Mouse (Mus musculus) limb, embryonic 14.5 days (tissue): ENCODE data around the gene Akap8. TPM values are rescaled to one million over a fixed set of nuclear protein-coding genes. Genes with fewer than 3 reads are reported as not detected.

Source experiments
- ATAC-seq: fragments of 200-750 bp; cut with Nextera tagmentation; 2 replicates; pipeline ENCODE4 v1.8.0; 2017; ENCODE audit warnings: low read depth, moderate number of reproducible peaks, moderate TSS enrichment; ENCODE audit not compliant: low FRiP score
- DNase-seq: peaks from one replicate; pipeline ENCODE4 v3.0.0-alpha.2; 2015; ENCODE audit warnings: low spot score
- H3K27ac ChIP-seq: fragments of 300-500 bp; sonication (generic); replicated peaks from 2 replicates; pipeline ENCODE4 v1.5.1; 2014; ENCODE audit warnings: low read depth, mild to moderate bottlenecking, low read length, moderate library complexity, mixed read lengths
- H3K27me3 ChIP-seq: fragments of 300-500 bp; sonication (generic); 2 replicates; pipeline ENCODE4 v1.6.1; 2014; ENCODE audit warnings: low read length, mixed read lengths; ENCODE audit not compliant: control insufficient read depth, insufficient read depth
- H3K36me3 ChIP-seq: fragments of 300-500 bp; sonication (generic); 2 replicates; pipeline ENCODE4 v1.6.1; 2014; ENCODE audit warnings: mild to moderate bottlenecking, low read length, moderate library complexity, mixed read lengths; ENCODE audit not compliant: control insufficient read depth, insufficient read depth
- H3K4me1 ChIP-seq: fragments of 300-500 bp; sonication (generic); 2 replicates; pipeline ENCODE4 v1.6.1; 2014; ENCODE audit warnings: antibody characterized with exemption, low read length, mixed read lengths; ENCODE audit not compliant: control insufficient read depth, insufficient read depth
- H3K4me2 ChIP-seq: fragments of 300-500 bp; sonication (generic); replicated peaks from 2 replicates; pipeline ENCODE4 v1.6.1; 2014; ENCODE audit warnings: low read depth, mild to moderate bottlenecking, low read length, moderate library complexity; ENCODE audit not compliant: severe bottlenecking
- H3K4me3 ChIP-seq: fragments of 300-500 bp; sonication (generic); replicated peaks from 2 replicates; pipeline ENCODE4 v1.5.1; 2014; ENCODE audit warnings: low read length
- H3K9ac ChIP-seq: fragments of 300-500 bp; sonication (generic); 2 replicates; pipeline ENCODE4 v1.6.1; 2014; ENCODE audit warnings: mild to moderate bottlenecking, low read depth, low read length, moderate library complexity; ENCODE audit not compliant: severe bottlenecking
- H3K9me3 ChIP-seq: fragments of 300-500 bp; sonication (generic); 2 replicates; pipeline ENCODE4 v1.6.1; 2016; ENCODE audit warnings: low read length; ENCODE audit not compliant: control insufficient read depth
- POLR2A ChIP-seq: fragments of 200-500 bp; IDR thresholded peaks from 2 replicates; pipeline ENCODE4 v1.8.0; 2012; ENCODE audit warnings: inconsistent platforms, mild to moderate bottlenecking, moderate library complexity, borderline replicate concordance; ENCODE audit not compliant: insufficient read depth, insufficient read length; ENCODE audit errors: extremely low read depth
- WGBS: fragments of 180-500 bp; shearing (Covaris S2); extraction: QIAGEN DNeasy Blood & Tissue Kit; methylation state at CpG from one replicate; pipeline ENCODE4 v1.1.7; 2014; 5-methylcytosine and 5-hydroxymethylcytosine counted together
- polyA plus RNA-seq, 2 experiments: library from polyadenylated mRNA; depleted of rRNA in 1 of 2; stranded (reverse) in 1 of 2; unstranded in 1 of 2; fragments of >200 nt; fragmentation: Nextera tagmentation in 1 of 2; extraction: Ambion mirVana in 1 of 2; gene quantifications; 2 replicates each; pipeline versions ENCODE4 v1.2.1 to v1.2.3; 2012 to 2014

Gene Akap8
- polyA plus RNA-seq, 2 experiments: 36.9 to 108 TPM

- WGBS: 86% methylated on average over 3 of the region's 3 CpGs
- peaks cover 21% of the 10 kb centered on the region for H3K4me1 ChIP-seq
- no peak for ATAC-seq
Measured at GRCm38 (mm10) chr17:32280575-32280974, 40.5 kb downstream of the Akap8 start.

GRCm38 (mm10) chr17:32277201-32277600, 43.8 kb downstream of the Akap8 start:
- Histone ChIP-seq H3K36me3 (no peaks in the 10 kb centered on the region), H3K4me2 (no peak overlapping the region), H3K27me3 (no peaks in the 10 kb centered on the region), H3K9me3 (no peaks in the 10 kb centered on the region), H3K27ac (no peak overlapping the region), H3K4me3 (no peak overlapping the region), H3K4me1 (peaks cover 9% of the 10 kb centered on the region), H3K9ac (no peak overlapping the region)
- ATAC-seq (no peak), DNase-seq (no peak)
- no peak for TF ChIP-seq POLR2A
- WGBS: 86% methylated on average over 1 of the region's 1 CpGs

More at GRCm38 (mm10) chr17:32280575-32280974, 40.5 kb downstream of the Akap8 start:
- Histone ChIP-seq H3K27me3 (no peaks in the 10 kb centered on the region), H3K9me3 (no peaks in the 10 kb centered on the region), H3K27ac (no peak overlapping the region), H3K36me3 (no peaks in the 10 kb centered on the region), H3K4me2 (no peak overlapping the region), H3K4me3 (no peak overlapping the region), H3K9ac (no peak overlapping the region)
- no peak for DNase-seq
- TF ChIP-seq POLR2A: no peak

GRCm38 (mm10) chr17:32275568-32275967, 45.5 kb downstream of the Akap8 start:
- Histone ChIP-seq H3K4me3 (no peak overlapping the region), H3K9me3 (no peaks in the 10 kb centered on the region), H3K27me3 (no peaks in the 10 kb centered on the region), H3K27ac (no peak overlapping the region), H3K4me2 (no peak overlapping the region), H3K9ac (no peak overlapping the region), H3K36me3 (no peaks in the 10 kb centered on the region), H3K4me1 (no peaks in the 10 kb centered on the region)
- ATAC-seq (no peak), DNase-seq (no peak)
- no peak for TF ChIP-seq POLR2A
- 84% methylated on average over 3 of the region's 3 CpGs for WGBS

GRCm38 (mm10) chr17:32269151-32269550, 51.9 kb downstream of the Akap8 start:
- no peak for TF ChIP-seq POLR2A
- 91% methylated on average over 7 of the region's 7 CpGs for WGBS
- DNase-seq (no peak), ATAC-seq (no peak)
- Histone ChIP-seq H3K27me3 (no peaks in the 10 kb centered on the region), H3K27ac (no peak overlapping the region), H3K9me3 (no peaks in the 10 kb centered on the region), H3K4me3 (no peak overlapping the region), H3K4me2 (no peak overlapping the region), H3K4me1 (no peaks in the 10 kb centered on the region), H3K9ac (no peak overlapping the region), H3K36me3 (peaks cover 3% of the 10 kb centered on the region; the same call in 1 of the 2 replicates)

- no peaks in the 10 kb centered on the region; the same call in 1 of the 2 replicates for H3K4me1 ChIP-seq
- ATAC-seq: no peak
Measured at GRCm38 (mm10) chr17:32268540-32268960, 52.5 kb downstream of the Akap8 start.

GRCm38 (mm10) chr17:32268096-32268495, 52.9 kb downstream of the Akap8 start:
- H3K9ac ChIP-seq: no peak overlapping the region
- H3K36me3 ChIP-seq: peaks cover 3% of the 10 kb centered on the region; the same call in 1 of the 2 replicates
- H3K27me3 ChIP-seq: no peaks in the 10 kb centered on the region
- 93% methylated on average over 2 of the region's 2 CpGs for WGBS
- ATAC-seq: no peak
- no peaks in the 10 kb centered on the region for H3K9me3 ChIP-seq
- no peaks in the 10 kb centered on the region; the same call in 1 of the 2 replicates for H3K4me1 ChIP-seq
- TF ChIP-seq POLR2A: no peak
- H3K4me2 ChIP-seq: no peak overlapping the region
- no peak overlapping the region for H3K4me3 ChIP-seq
- DNase-seq: no peak
- H3K27ac ChIP-seq: no peak overlapping the region

More at GRCm38 (mm10) chr17:32268540-32268960, 52.5 kb downstream of the Akap8 start:
- no peaks in the 10 kb centered on the region for H3K9me3 ChIP-seq
- DNase-seq: no peak
- peaks cover 3% of the 10 kb centered on the region; the same call in 1 of the 2 replicates for H3K36me3 ChIP-seq
- no peak for TF ChIP-seq POLR2A
- no peaks in the 10 kb centered on the region for H3K27me3 ChIP-seq
- no peak overlapping the region for H3K4me3 ChIP-seq
- 92% methylated on average over 3 of the region's 3 CpGs for WGBS
- no peak overlapping the region for H3K9ac ChIP-seq
- no peak overlapping the region for H3K4me2 ChIP-seq
- H3K27ac ChIP-seq: no peak overlapping the region
